8 mouse cellular contexts compared by ENCODE assay signal in the genomic region with DNA sequence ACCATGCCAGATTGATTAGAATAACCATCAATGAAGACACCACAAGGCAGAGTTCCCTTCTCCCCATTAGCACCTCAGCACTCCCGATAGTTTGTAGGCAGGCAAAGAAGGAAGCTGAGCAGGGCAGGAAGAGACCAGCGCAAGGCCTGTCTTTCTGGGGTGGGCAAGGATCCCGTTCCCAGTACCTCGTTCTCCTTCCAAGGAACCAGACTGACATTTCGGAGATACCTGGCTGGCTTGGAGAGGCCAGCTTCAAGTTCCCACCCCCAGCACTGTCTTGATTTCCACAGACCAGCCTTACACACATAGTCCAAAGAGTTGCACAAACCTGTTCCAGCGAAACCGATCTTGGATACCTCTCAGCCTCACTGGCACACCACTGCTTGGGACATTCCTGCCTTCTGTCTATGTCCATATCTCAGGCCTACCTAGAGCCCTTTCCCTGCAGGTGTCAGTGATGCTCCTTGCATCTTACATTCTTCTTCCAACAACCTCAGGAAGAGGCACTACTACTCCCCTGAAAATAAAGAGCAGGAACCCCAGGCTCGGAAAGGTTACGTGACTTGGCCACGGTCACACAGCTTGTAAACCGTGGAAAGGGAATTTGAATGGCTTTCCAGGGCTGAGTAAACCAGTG.
A peak's percentile ranks its signal among the peaks of the same experiment; 100 is the strongest.
DNase-seq lines count a peak whose midpoint lies in the region; ATAC-seq lines count a peak whose summit lies in the region.

No protein-coding gene starts in this region.

- no peaks in the 10 kb centered on the region for H3K9me3 ChIP-seq in kidney, embryonic 16.5 days (ENCODE audit: low read length)
- H3K9me3 ChIP-seq in midbrain, embryonic 13.5 days = no peaks in the 10 kb centered on the region

- 49% methylated on average over 11 of the region's 11 CpGs for WGBS in kidney, embryonic 16.5 days
- WGBS in midbrain, embryonic 13.5 days = 56% methylated on average over 11 of the region's 11 CpGs

- peaks cover 17% of the 10 kb centered on the region for H3K4me1 ChIP-seq in kidney, embryonic 16.5 days (ENCODE audit: insufficient read depth, low read length)
- H3K4me1 ChIP-seq in midbrain, embryonic 13.5 days (replicated peaks) = peaks cover 43% of the 10 kb centered on the region

- peak overlapping the region; percentile 20; the same call in 1 of the 2 replicates for H3K4me3 ChIP-seq in kidney, embryonic 16.5 days (ENCODE audit: low read length)
- no peak overlapping the region for H3K4me3 ChIP-seq in midbrain, embryonic 13.5 days (replicated peaks)

- no peak overlapping the region for H3K9ac ChIP-seq in kidney, embryonic 16.5 days (replicated peaks; ENCODE audit: low read length)
- H3K9ac ChIP-seq in midbrain, embryonic 13.5 days (replicated peaks) = no peak overlapping the region

- H3K36me3 ChIP-seq in kidney, embryonic 16.5 days (ENCODE audit: insufficient read depth, low read length) = no peaks in the 10 kb centered on the region
- no peaks in the 10 kb centered on the region for H3K36me3 ChIP-seq in midbrain, embryonic 13.5 days

- ATAC-seq in kidney, embryonic 16.5 days (ENCODE audit: low FRiP score, low TSS enrichment) = no peak
- no peak for ATAC-seq in midbrain, embryonic 13.5 days

- DNase-seq in cerebellum, postnatal 14 days = peak; percentile 57 to 58
- DNase-seq in cerebellum, adult 8-10 months = no peak
- no peak for DNase-seq in kidney, postnatal 14 days
- peak; percentile 34 for DNase-seq in fat pad, adult 2 months (ENCODE audit: extremely low read depth, low read depth, low spot score)
- no peak for DNase-seq in left cerebral cortex, adult 9 months (ENCODE audit: low spot score in 2 of 2)
- DNase-seq in cerebellum, postnatal 25 days = no peak

- peaks cover 40% of the 10 kb centered on the region for H3K27me3 ChIP-seq in kidney, embryonic 16.5 days (ENCODE audit: insufficient read depth, low read length)
- H3K27me3 ChIP-seq in midbrain, embryonic 13.5 days = peaks cover 41% of the 10 kb centered on the region

- peak overlapping the region; percentile 53; the same call in 1 of the 2 replicates for H3K4me2 ChIP-seq in kidney, embryonic 16.5 days (replicated peaks; ENCODE audit: low read depth, low read length)
- peak overlapping the region; percentile 37 for H3K4me2 ChIP-seq in midbrain, embryonic 13.5 days (replicated peaks)

- no peak overlapping the region for H3K27ac ChIP-seq in kidney, embryonic 16.5 days (ENCODE audit: low read length)
- H3K27ac ChIP-seq in midbrain, embryonic 13.5 days = no peak overlapping the region

Comparison
In these comparisons a context has a peak if more than half of its experiments do, and no peak if none do; other contexts are left out.
1. DNase-seq: peak in cerebellum, postnatal 14 days (2 of 2) and fat pad, adult 2 months (single experiment); none in cerebellum, adult 8-10 months (single experiment), kidney, postnatal 14 days (single experiment), left cerebral cortex, adult 9 months (0 of 2) and cerebellum, postnatal 25 days (0 of 2).